Mouse (Mus musculus) splenic B cell, adult 2 months (primary cell): Measurements from ENCODE around the gene Btbd35f1.
"Not testable (repeated sequence)": the region's sequence is repeated elsewhere in the genome, so short reads cannot be mapped to it uniquely, and the experiment has no call there.

Experiments used
- DNase-seq: peaks from one replicate; pipeline ENCODE4 v3.0.0-alpha.2; 2011; ENCODE audit warnings: low read depth, low spot score
- H3K27me3 ChIP-seq: 2 replicates; pipeline ENCODE4 v1.6.1; 2012; ENCODE audit warnings: mild to moderate bottlenecking, low read length, moderate library complexity, mixed read lengths; ENCODE audit not compliant: control insufficient read depth, poor library complexity, insufficient read depth, severe bottlenecking
- H3K36me3 ChIP-seq: 2 replicates; pipeline ENCODE4 v1.6.1; 2012; ENCODE audit warnings: mild to moderate bottlenecking, low read length, moderate library complexity, mixed read lengths; ENCODE audit not compliant: control insufficient read depth, poor library complexity, insufficient read depth, severe bottlenecking

Gene Btbd35f1

DNA sequence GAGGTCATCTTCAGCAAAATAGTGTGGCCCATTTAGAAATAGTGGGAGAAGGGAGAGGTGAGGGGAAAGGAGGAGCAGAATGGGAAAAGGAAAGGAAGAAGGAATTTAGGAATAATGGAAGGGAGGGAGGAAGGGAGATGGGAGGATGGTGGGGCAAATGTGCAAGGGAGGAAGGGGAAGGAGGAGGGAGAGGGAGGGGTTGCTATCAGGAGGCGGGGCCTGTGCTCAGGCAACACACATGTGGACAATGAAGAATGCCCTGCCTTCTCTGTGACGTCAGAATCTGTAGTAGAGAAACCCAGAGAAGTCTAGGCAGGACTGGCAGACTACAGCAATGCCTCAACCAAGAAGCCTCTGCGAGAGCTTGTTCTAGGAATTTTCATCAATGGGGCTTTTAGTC lies at the start of gene Btbd35f1:
Gene Btbd35f1, plus strand, starts transcription at position 301 of the 400 bp plus-strand sequence.
- not testable (repeated sequence) for H3K27me3 ChIP-seq, H3K36me3 ChIP-seq, DNase-seq

DNA sequence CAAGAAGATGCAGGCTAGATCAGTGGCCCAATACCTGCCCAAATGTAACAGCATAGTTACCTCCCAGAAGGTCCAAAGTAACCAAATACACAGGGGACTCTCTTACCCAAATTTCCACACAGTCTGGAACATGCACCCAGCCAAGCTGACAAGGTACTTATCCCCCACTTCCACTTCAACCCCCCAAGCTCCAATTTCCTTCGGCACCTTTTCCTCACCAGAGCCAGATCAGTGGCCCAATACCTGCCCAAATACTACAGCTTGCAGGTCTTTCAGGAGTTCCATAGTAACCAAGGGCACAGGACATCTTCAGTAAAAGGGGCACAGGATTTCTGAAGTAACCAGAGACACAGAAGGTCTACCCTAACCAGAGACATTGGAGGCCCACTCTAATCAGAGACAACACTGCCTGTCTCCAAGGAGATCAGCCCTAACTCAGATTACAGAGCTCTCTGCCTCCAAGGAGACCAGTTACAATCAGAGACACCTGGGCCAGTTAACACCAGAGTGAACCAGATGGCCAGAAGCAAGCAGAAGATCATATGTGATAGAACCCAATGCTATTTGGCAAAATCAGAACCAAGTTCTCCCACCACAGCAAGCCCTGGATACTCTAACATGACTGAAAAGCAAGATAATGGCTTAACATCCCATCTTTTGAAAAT lies 31.2 kb downstream of the Btbd35f1 start:
- not testable (repeated sequence) for DNase-seq, H3K36me3 ChIP-seq, H3K27me3 ChIP-seq

DNA sequence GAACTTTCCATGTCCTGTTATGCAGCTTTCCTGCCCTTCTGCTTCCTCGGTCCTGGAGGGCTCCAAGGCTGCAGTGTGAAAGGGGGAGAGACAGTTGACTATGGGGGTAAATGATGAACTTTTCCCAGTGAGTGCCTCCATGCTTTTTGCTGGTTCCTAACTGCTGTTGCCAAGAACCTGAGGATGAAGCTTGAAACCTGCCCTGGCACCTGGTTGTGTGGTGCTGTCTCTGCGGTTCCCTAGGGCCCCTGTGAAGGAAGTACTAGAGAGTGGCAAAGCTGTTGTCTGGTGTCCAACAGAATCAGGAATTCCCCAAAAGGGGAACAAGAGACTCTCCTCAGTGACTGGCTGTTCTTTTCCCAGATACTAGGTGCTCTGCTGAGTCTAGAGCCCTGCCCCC lies 41.2 kb downstream of the Btbd35f1 start:
- DNase-seq, result not testable (repeated sequence)

DNA sequence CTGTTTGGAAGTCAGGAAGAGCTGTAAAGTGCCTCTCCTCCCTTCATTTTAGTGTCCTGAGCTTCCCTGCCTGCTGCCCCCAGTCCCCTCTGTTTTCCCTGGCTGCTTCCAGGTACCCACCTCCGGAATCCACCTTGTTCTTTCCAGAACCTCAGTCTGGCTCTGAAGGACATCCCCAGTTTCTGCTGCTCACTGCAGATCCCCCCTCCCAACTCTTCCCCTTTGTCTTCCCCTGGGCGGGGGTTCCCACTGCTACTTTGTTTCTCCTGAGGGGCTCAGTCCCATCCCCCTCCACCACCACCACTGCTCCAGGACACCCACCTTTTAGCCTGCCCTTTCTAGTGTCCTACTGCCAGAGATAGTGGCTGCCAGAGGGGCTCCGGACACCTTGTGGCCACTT lies 41.6 kb downstream of the Btbd35f1 start:
- H3K36me3 ChIP-seq, DNase-seq, H3K27me3 ChIP-seq: not testable (repeated sequence)

More for the DNA sequence above, 41.2 kb downstream of the Btbd35f1 start:
- not testable (repeated sequence) for H3K27me3 ChIP-seq, H3K36me3 ChIP-seq
